Mouse (Mus musculus) ES-E14 (cell line): ENCODE data around the gene Ebna1bp2.

Experiments
- CHD2 ChIP-seq: IDR thresholded peaks from 2 replicates; pipeline ENCODE4 v1.6.1; 2014; ENCODE audit warnings: mild to moderate bottlenecking, low read depth, low read length, inconsistent platforms
- MAFK ChIP-seq: IDR thresholded peaks from 2 replicates; pipeline ENCODE4 v1.6.1; 2014; ENCODE audit warnings: mild to moderate bottlenecking, low read depth, low read length, inconsistent platforms; ENCODE audit not compliant: insufficient read depth
- ZC3H11A ChIP-seq: IDR thresholded peaks from 2 replicates; pipeline ENCODE4 v1.6.1; 2012; ENCODE audit warnings: low read depth, mild to moderate bottlenecking, inconsistent platforms, low read length, borderline replicate concordance
- ZNF384 ChIP-seq: IDR thresholded peaks from 2 replicates; pipeline ENCODE4 v1.6.1; 2012; ENCODE audit warnings: low read depth, low read length, inconsistent platforms

DNA sequence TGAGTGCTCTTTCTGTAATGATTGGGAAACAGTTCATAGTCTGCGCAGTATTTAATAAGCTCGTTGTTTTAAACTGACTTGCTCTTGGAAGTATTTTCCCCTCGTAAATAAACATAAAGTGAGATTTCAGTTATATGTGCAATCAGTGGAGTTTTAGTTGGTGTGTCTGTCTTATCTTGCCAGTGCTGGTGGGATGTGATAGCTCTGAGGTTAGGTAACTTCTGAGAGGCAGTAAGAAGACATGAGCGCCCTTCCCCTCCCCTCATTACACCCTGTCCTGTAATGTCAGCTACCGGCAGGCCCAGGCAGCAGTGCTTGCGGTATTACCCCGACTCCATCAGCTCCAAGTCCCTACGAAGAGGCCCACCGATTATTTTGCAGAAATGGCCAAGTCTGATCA, 1.2 kb downstream of the Ebna1bp2 start:
- TF ChIP-seq ZNF384 (no peak), MAFK (no peak), ZC3H11A (no peak), CHD2 (no peak)
